Mouse (Mus musculus) spleen, adult 2 months (tissue): ENCODE results near the gene Spata17.

Experiments
- CTCF ChIP-seq: fragments of 200-500 bp; IDR thresholded peaks from 2 replicates; pipeline ENCODE4 v1.5.1; 2011; ENCODE audit warnings: mild to moderate bottlenecking, inconsistent platforms; ENCODE audit not compliant: insufficient read depth, insufficient read length, insufficient replicate concordance; ENCODE audit errors: extremely low read depth
- POLR2A ChIP-seq: fragments of 200-500 bp; IDR thresholded peaks from 2 replicates; pipeline ENCODE4 v1.6.1; 2011; ENCODE audit warnings: low read depth, low read length, inconsistent platforms

GRCm38 (mm10) chr1:187209496-187209895 lies 5.8 kb downstream of the Spata17 start:
- TF ChIP-seq CTCF, result no peak
- no peak for TF ChIP-seq POLR2A
